Mouse (Mus musculus) cerebellum, postnatal 4 days (tissue): ENCODE results near the gene Padi1.

Experiments
- DNase-seq, 2 experiments: peaks; one replicate each; pipeline ENCODE4 v3.0.0; 2022; ENCODE audit warnings: low spot score in 2 of 2, mixed read lengths in 1 of 2

The Padi1 gene

GRCm38 (mm10) chr4:140845666-140846065, at the start of gene Padi1:
Gene Padi1, minus strand, starts transcription at chr4:140845778.
- no peak for DNase-seq

GRCm38 (mm10) chr4:140892163-140892530, 46.6 kb upstream of the Padi1 start:
- no peak for DNase-seq

- no peak for DNase-seq
These were observed 46.1 kb upstream of the Padi1 start for GRCm38 (mm10) chr4:140891525-140892162.

- no peak for DNase-seq
These were observed 38.3 kb upstream of the Padi1 start for GRCm38 (mm10) chr4:140883852-140884251.

- no peak for DNase-seq
These were observed 37.4 kb upstream of the Padi1 start for GRCm38 (mm10) chr4:140882981-140883380.

GRCm38 (mm10) chr4:140882365-140882764, 36.8 kb upstream of the Padi1 start:
- DNase-seq = no peak

- no peak for DNase-seq
These were observed 36.2 kb upstream of the Padi1 start for GRCm38 (mm10) chr4:140881771-140882170.

- no peak for DNase-seq
These were observed 35.6 kb upstream of the Padi1 start for GRCm38 (mm10) chr4:140881026-140881670.

GRCm38 (mm10) chr4:140880207-140880606, 34.6 kb upstream of the Padi1 start:
- DNase-seq = no peak

GRCm38 (mm10) chr4:140879739-140880138, 34.2 kb upstream of the Padi1 start:
- DNase-seq = peak in 1 of 2 experiments; percentile 54

- no peak for DNase-seq
These were observed 33.5 kb upstream of the Padi1 start for GRCm38 (mm10) chr4:140879116-140879515.

- DNase-seq = no peak
These were observed 33.1 kb upstream of the Padi1 start for GRCm38 (mm10) chr4:140878655-140879054.

GRCm38 (mm10) chr4:140877441-140877840, 31.9 kb upstream of the Padi1 start:
- DNase-seq = no peak

GRCm38 (mm10) chr4:140876681-140877080, 31.1 kb upstream of the Padi1 start:
- DNase-seq = no peak

- no peak for DNase-seq
These were observed 30.6 kb upstream of the Padi1 start for GRCm38 (mm10) chr4:140876161-140876560.

- DNase-seq = no peak
These were observed 27.4 kb upstream of the Padi1 start for GRCm38 (mm10) chr4:140873011-140873410.

- no peak for DNase-seq
These were observed 27.1 kb upstream of the Padi1 start for GRCm38 (mm10) chr4:140872686-140872992.

- DNase-seq = peak in 1 of 2 experiments; percentile 17
These were observed 26.5 kb upstream of the Padi1 start for GRCm38 (mm10) chr4:140871851-140872685.

GRCm38 (mm10) chr4:140871376-140871775, 25.8 kb upstream of the Padi1 start:
- no peak for DNase-seq

GRCm38 (mm10) chr4:140870876-140871275, 25.3 kb upstream of the Padi1 start:
- DNase-seq = peak in 1 of 2 experiments; percentile 13

GRCm38 (mm10) chr4:140869945-140870344, 24.4 kb upstream of the Padi1 start:
- DNase-seq = no peak

GRCm38 (mm10) chr4:140868484-140869190, 23.1 kb upstream of the Padi1 start:
- no peak for DNase-seq
